Mouse (Mus musculus): ENCODE measurements at regions not wholly inside any gene's neighbourhood (a gene's known extent, or its start where the extent isn't known, plus 50 kb on each side); places are given as distances from the start of the nearest gene placed in this dataset.

DNA sequence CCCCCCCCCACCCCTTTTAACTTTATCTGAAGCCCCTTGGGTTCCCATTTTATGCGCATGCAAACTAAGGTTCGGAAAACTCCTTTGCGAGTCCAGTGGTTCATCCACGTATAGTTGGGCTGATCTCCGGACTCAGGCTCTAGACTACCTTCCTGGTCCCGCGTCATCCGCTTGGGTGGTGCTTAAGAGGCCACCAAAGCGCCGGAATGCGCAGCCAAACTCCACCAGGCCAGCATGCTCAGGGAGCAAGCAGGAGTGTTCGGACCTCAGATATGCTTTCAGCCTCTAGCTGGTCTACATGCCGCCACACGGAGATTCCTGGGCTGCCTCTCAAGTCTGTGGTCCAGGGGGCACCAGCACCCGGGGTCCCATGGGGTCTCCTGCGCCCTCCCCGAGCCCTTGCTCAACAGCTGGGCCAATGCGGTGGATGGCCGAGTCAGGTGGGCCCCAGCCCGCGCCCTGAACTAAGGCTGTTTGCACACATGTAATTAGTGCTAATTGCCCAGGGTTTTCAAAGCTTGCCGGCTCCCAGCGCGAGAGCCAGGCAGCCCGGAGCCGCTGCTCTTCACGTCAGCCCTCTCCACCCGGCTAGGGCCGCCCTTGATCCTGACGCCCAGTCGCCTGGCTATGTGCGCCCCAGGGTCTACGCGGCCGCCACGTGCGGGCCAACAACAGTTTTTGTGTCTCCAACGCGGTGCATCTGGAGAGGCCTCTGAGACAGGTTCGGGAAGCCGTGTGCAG, 155.1 kb upstream of the Gm12830 start:
- TF ChIP-seq USF1 (IDR thresholded peaks at IDR 0.05; ENCODE audit: low read depth) (no peak), CTCF (IDR thresholded peaks at IDR 0.05; ENCODE audit: control insufficient read depth, insufficient read depth, insufficient read length) (no peak), MAX (IDR thresholded peaks at IDR 0.05) (no peak), CEBPB (IDR thresholded peaks at IDR 0.05; ENCODE audit: low read depth) (no peak), MYOG (IDR thresholded peaks at IDR 0.05; ENCODE audit: control insufficient read depth, extremely low read depth, insufficient read length) (no peak), MYOD1 (IDR thresholded peaks at IDR 0.05; ENCODE audit: control insufficient read depth, insufficient read length, low read depth) (no peak), FOSL1 (IDR thresholded peaks at IDR 0.05; ENCODE audit: insufficient read depth, low read length, poor library complexity, severe bottlenecking) (no peak)

All from C2C12 (cell line).